Mouse (Mus musculus) T-helper 2 cell (primary cell): Measurements from ENCODE around the gene Nav2.

Experiments used
- in situ Hi-C: fragments of 300-600 bp; cut with MboI, MseI; formaldehyde crosslinking; loops from one replicate; pipeline ENCODE4 v1.15.1; 2025; ENCODE audit warnings: high pct_unique_total_duplicates

Gene Nav2

GRCm38 (mm10) chr7:49507943-49508506, 599.5 kb downstream of the Nav2 start:
- in situ Hi-C loops: no loop called here

DNA sequence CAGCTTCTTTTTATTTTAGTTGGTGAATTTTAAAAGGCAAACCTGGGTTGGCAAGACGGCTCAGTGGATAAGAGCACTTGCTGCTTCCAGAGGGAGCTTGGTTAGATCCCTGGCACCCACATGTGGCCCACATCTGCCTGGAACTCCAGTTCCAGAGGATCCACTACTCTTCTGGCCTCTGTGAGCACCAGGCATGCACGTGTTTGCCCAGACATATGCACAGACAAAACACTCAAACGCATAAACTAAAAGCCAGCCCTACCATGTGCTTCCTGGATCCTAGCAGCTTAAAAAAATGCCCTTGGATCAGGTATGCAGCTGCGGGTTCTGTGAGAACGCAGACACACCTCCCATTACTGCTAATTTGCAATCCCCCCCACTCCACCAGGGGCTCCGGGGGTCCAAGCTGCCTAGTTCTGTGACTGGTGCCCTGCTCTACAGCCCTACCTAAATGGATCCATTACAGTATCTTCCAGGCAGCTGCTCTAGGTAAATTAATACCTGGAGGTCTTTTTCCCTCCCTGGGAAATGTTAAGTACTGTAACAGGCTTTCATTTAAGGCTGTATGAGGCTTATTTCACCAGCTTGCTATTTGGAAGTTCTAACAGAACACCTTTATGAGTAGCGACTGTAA, 603.4 kb downstream of the Nav2 start:
- in situ Hi-C loops: no loop called here

DNA sequence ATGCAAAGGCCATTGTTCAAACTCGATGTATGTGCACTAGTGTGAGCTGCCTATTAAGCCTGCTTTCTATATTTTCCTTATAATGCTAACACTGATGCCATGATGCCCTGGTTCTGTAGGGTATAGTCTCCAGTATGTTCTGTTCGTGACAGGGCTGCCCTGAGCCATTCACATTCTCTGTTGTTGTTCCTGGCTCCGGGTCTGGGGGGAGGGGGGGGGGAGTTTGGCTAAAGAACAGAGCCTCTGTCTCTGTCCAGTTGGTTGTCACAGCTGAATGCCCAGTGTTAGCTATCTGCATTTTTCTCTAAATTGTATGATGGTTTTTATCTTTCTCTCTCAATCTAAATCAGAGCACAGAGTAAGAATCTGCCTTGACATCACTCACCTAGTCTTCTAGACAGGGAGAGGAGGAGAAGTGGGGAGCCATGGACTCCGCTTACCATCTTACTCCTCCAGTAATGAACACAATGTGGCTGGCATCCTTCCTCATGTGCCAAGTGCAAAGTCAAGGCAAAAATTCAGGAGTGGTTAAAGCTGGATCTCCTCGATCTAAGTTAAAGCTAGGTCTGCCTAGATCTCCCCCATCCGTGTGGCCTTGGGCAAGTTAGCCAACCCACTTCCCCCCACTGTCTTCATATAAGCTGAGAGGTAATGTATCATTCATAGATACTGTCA, 605.4 kb downstream of the Nav2 start:
- in situ Hi-C loops: no loop called here

DNA sequence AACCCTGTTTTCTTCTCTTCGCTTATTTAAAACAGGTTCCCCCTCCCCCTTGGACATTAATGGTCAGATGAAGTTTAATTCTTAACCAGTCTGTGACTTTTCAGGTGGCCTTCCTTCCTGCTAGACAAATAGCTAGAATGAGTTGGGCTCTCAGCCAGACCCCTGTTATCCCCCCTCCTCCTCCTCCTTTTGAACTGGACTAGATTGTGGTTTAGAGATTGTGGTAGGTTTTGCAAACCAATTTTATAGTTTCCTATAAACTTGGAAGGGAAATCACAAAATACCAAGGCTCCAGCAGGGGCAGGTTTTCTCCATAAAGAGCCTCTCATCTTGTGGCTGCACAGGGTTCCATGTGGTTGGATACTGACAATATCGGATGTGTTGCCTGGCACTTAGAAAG, 606.5 kb downstream of the Nav2 start:
- in situ Hi-C loops: no loop called here

DNA sequence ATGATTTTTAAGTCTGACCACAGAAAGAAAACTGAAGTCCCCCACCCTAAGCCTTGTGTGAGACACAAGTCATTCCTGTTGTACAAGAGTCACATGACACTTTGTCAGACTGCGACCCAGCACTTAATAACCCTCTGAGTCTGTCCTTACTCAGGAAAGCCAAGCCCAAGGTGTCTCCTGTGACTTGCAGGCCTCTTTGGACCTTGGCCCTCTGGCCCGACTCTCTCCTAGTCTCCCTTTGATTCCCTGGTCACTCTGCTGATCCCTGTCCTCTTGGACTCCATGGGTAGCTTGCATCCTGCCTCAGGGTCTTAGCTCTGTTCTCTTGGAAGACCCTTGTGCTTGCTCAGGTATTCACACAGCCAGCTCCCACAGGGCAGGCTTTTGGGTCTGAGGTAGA, 612.0 kb downstream of the Nav2 start:
- in situ Hi-C loops: no loop called here

DNA sequence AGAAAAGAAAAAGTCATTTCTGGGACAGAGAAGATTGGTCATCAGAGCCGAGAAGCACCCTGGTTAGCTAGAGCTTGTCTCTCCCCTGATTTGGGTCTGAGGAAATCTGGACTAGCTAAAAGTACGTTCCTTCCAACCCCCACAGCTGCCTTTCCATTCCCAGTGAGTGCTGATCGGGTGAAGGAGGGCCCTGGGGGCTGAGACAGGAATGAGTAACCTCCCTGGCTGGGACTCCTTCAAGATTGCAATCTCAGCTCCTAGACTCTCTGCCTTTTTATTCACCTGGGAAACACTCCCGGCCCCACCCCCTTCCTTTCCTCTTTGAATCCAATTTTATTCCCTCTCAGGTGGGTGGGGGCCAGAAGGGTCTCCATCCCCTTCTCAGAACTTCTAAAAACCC, 612.8 kb downstream of the Nav2 start:
- in situ Hi-C loops: no loop called here

DNA sequence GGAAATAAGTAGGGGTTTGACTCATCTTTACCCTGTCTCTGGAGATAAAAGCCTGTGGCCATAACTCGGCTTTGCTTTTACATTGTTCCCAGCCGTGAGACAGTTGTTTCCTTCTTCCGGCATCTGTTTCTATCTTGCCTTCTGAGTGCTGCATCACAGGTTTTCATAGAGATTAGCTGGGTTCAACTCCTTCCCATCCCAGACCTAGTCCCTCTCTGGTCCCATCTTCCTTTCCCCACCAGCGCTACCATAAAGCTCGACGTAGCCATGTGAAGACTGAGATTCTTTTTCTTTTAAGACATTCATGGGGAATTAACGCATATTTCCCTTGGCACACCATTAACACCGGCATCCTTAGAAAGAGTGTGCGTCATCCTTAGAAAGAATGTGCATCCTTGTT, 613.5 kb downstream of the Nav2 start:
- in situ Hi-C loops: no loop called here

- in situ Hi-C loops: no loop called here
These were observed 614.0 kb downstream of the Nav2 start for GRCm38 (mm10) chr7:49522411-49523114.

GRCm38 (mm10) chr7:49523115-49523445, 614.6 kb downstream of the Nav2 start:
- in situ Hi-C loops: no loop called here

DNA sequence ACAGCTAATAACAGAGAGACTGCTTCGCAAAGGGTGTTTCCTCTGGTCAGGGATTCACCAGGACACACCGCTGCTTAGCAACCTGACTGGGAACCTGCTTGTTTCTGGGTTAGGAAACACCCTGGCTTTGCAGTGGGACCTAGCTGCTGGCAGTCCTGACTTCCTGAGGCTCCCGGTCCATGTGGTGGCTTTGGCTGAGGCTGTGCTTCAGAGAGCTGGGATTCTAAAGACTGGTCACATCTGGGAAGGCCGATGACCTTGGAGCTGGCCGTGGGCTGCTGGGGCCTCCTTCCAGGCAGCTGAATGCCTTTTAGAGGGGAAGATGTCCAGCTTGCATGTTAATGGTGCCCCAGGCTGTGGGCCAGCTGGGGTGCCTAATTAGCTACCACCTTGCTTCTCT, 615.2 kb downstream of the Nav2 start:
- in situ Hi-C loops: no loop called here

DNA sequence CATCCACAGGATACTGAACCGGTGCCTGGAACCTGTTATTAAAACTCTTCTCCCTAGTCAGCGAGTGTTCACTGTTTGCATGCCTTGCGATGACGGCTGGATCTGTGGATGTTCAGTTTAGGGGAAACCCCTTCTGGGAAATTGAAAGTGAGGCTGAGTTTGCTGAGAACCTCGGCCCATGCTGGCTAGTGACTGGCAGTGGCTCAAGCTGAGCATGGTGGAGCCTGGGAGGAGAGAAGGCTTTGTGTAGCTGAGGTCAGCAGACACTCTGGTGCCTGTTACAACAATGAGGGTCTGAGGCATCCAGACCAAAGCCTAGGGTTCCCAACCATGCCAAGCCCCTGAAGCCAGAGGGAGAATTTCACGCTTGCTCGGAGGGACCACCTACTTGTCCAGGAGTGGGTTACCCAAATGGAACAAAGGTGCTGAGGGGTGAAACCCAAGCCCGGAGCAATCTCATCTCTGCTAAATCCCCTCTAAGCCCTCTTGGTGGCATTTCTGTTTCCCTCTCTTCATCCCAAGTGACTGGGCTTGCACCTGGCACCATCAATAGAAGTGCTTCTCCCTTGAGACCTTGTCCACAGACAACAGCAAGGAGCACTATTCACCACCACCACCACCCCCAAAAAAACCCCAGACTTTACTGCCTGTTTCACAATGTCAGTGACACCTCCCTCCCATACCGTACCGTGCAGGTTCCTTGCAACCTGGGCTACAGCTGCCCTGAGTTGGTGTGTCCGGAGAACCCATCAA, 617.0 kb downstream of the Nav2 start:
- in situ Hi-C loops: no loop called here

DNA sequence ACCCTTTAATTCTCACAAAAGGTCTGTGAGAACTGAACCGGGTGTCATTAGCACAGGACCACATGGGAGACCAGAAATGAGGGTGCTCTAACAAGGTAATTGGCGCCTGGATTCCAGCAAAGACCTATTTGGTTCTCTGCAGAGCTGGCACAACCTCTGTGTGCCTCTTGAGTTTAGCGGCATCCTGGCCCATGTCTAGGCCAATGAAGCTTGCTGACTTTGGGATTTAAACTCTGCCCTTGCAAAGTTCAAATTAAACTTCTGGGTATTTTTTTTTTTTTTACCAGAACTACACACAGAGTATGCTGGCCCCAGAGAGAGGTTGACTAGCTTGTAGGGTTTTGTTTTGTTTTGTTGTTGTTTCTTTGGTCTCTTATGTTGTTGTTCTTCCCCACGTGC, 617.6 kb downstream of the Nav2 start:
- in situ Hi-C loops: no loop called here

DNA sequence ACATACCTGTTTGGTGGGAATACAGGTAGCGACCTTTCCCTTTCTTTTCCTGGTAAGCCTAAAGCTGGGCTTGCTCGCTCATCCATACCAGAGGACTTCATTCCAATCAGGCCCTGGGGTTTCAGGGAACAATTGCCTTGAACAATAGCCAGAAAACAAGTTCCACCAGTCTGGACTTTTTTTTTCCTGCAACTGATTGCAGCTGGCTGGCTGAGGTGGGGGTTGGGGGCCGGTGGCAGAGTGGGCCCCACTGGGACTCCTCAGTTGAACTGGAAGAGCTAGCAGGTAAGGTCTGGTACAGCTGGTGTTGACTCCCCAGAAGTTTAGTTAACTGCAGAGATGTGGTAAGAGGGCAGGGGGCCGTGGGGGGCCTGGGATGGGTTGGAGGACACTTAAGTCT, 619.0 kb downstream of the Nav2 start:
- in situ Hi-C loops: no loop called here

DNA sequence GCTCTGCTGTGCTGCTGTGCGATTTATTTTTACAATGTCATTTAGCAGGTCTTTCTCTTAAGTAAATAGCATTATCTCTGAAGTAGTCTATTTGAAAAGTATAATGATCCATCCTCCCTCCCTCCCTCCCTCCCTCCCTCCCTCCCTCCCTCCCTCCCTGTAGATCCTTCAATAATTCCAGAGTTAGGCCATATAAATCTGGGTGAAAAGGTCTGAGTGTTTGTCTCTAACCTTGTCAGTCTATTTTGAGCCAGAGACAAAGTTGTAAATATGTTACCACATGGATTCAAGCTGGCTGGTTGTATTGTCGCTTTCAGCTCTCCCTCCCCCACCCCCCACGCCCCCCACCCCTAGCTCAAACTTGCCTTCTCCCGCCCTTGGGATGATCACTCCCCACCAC, 619.4 kb downstream of the Nav2 start:
- in situ Hi-C loops: no loop called here

- in situ Hi-C loops: no loop called here
These were observed 621.0 kb downstream of the Nav2 start for GRCm38 (mm10) chr7:49529498-49529897.

DNA sequence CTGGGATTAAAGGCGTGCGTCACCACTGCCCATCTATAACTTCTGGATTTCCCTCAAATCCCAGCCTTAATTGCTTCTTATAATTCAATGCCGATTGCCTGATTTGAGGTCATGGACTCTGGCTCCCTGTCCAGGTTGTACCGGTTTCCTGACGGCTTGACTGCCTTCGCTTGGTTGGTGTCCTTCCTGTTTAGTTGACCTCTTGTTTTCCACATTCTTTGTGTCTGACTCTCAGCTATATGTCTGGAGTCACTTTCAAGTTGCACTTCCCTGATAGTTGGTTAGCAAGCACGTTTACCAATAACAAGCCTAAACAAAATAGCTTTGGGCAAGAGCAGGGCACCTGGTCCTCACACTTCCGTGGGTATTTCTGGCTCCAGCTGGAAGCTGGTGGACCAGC, 625.1 kb downstream of the Nav2 start:
- in situ Hi-C loops: no loop called here

- in situ Hi-C loops: no loop called here
These were observed 625.7 kb downstream of the Nav2 start for GRCm38 (mm10) chr7:49534208-49534607.

DNA sequence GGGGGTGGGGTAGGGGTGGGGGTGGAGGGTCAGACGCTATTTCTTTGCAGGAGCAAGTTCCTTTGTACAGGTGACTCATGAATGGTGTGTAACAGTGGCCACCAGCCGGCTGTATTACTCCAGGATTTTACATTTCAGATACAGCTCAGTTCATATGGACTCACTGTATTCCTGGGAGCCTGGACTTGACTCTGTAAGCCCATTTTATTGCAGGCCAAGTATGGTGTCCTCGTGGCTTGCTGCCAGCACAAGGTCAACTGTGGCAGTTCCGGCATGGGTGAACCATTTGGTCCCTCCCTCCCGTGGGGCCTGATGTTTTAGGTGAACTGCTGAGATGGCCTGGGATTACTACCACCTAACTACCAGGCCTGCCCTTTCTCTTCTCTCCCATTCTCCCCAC, 629.8 kb downstream of the Nav2 start:
- in situ Hi-C loops: no loop called here

DNA sequence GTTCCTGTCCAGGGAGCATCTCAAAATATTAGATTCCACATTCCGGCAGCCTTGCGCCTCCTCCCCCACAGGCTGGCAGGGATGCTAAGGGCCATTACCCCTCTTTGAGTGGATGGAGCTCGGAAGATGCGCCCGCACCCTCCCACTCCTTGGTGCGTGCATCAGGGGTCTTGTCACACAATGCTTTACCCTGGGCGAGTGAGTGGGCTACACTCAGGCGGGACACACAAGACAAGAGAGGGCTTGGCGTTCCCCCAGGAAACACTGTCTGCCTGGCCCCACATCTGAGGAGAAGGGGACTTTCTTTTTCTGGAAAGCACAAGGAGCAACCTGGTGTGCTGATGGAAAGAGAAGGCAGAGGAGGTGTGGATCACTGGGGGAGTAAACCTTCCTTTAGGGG, 631.7 kb downstream of the Nav2 start:
- in situ Hi-C loops: no loop called here

- in situ Hi-C loops: no loop called here
These were observed 633.6 kb downstream of the Nav2 start for GRCm38 (mm10) chr7:49542135-49542534.

DNA sequence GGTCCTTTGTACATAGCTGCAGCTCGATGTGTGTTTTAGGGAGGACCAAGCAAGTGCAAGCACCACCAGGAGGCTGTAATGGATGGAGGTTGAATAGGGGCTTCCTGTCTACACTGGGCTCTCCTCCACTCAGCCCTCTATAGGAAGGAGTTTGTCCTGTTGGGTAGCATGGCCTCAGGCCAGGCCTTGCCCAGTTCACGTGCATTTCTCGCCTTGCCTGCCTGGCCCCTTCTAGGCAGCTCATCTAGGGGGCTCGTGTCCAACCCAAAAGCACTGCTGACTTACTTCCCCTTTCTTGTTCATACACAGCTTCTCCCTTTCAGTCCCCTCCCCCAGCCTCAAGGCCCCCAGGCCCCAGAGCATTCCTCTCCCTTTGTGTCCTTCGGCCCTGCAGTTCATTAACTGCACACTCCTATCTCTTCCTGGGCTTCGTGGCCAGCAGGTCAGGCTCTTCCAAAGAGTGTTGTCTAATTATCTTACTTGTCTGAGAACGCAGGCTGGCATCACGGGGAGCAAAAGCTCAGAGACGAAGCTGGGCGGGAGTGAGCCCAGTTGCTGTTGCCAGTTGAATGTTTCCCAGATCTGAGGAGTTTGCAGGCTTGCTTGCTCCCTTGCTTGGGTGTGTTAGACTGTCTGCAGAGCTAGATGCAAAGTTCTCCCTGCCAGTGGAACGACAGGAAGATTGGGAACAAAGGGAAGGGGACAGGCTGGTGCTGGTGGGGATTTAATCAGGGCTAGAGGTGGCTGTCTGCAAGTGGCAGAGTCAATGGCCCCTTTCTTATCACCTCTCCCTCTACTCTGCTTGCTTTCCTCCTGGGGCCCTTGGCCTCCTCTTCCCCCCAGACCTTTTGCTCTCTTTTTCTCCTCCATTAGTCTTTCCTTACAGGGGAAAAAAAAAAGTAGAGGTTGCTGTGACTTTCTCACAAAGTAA, 636.5 kb downstream of the Nav2 start:
- in situ Hi-C loops: no loop called here
